Mouse (Mus musculus) limb, embryonic 10.5 days (tissue): ENCODE results near the gene Itpr1. TPM values are rescaled to one million over a fixed set of nuclear protein-coding genes. Genes with fewer than 3 reads are reported as not detected.

Experiments
- DNase-seq: peaks from one replicate; pipeline ENCODE4 v3.0.0-alpha.2; 2017; ENCODE audit warnings: low spot score
- H3K27ac ChIP-seq: fragments of 300-500 bp; sonication (generic); 2 replicates; pipeline ENCODE4 v1.5.1; 2016; ENCODE audit warnings: mild to moderate bottlenecking
- H3K27me3 ChIP-seq: fragments of 300-500 bp; sonication (generic); 2 replicates; pipeline ENCODE4 v1.6.1; 2016; ENCODE audit warnings: low read depth, mild to moderate bottlenecking; ENCODE audit not compliant: poor library complexity, severe bottlenecking
- H3K36me3 ChIP-seq: fragments of 300-500 bp; sonication (generic); 2 replicates; pipeline ENCODE4 v1.6.1; 2016; ENCODE audit warnings: mild to moderate bottlenecking, moderate library complexity
- H3K4me1 ChIP-seq: fragments of 300-500 bp; sonication (generic); 2 replicates; pipeline ENCODE4 v1.6.1; 2016
- H3K4me3 ChIP-seq: fragments of 300-500 bp; sonication (generic); 2 replicates; pipeline ENCODE4 v1.5.1; 2016; ENCODE audit warnings: mild to moderate bottlenecking, moderate library complexity
- H3K9me3 ChIP-seq: fragments of 300-500 bp; sonication (generic); replicated peaks from 2 replicates; pipeline ENCODE4 v1.6.1; 2016; ENCODE audit warnings: mild to moderate bottlenecking
- WGBS: fragments of 180-500 bp; shearing (Covaris S2); methylation state at CpG from one replicate; pipeline ENCODE4 v1.1.7; 2016; 5-methylcytosine and 5-hydroxymethylcytosine counted together
- microRNA-seq: library from miRNA; unstranded; fragments of <30 nt; microRNA quantifications from one replicate; pipeline ENCODE4, GENCODE M21; 2017
- polyA plus RNA-seq: library from polyadenylated mRNA; unstranded; fragments of >200 nt; fragmentation: Nextera tagmentation; extraction: Ambion mirVana; gene quantifications from 2 replicates; pipeline ENCODE4 v1.2.1, GENCODE M21; 2016

Itpr1 gene
- polyA plus RNA-seq, 1 experiment from 2014 or later, result 9.8 TPM

GRCm38 (mm10) chr6:108592636-108593035 lies 379.7 kb downstream of the Itpr1 start:
- 84% methylated on average over 6 of the region's 6 CpGs for WGBS
- H3K4me1 ChIP-seq, result 0 out of 2 replicates have a peak, but pooled peaks cover 3% of the 10 kb centered on the region
- H3K9me3 ChIP-seq, result no peaks in the 10 kb centered on the region
- no peak for DNase-seq
- no peaks in the 10 kb centered on the region for H3K36me3 ChIP-seq
- peaks cover 3% of the 10 kb centered on the region; the same call in 1 of the 2 replicates for H3K27me3 ChIP-seq
- H3K27ac ChIP-seq, result no peak overlapping the region
- no peak overlapping the region for H3K4me3 ChIP-seq

- 0 out of 2 replicates have a peak, but pooled peaks cover 3% of the 10 kb centered on the region for H3K4me1 ChIP-seq
- DNase-seq, result no peak
- H3K36me3 ChIP-seq, result no peaks in the 10 kb centered on the region
- WGBS, result 85% methylated on average over 5 of the region's 5 CpGs
- H3K27ac ChIP-seq, result no peak overlapping the region
- H3K27me3 ChIP-seq, result peaks cover 3% of the 10 kb centered on the region; the same call in 1 of the 2 replicates
- no peak overlapping the region for H3K4me3 ChIP-seq
- H3K9me3 ChIP-seq, result no peaks in the 10 kb centered on the region
These were observed 381.4 kb downstream of the Itpr1 start for GRCm38 (mm10) chr6:108594171-108594841.

- no peaks in the 10 kb centered on the region for H3K27me3 ChIP-seq
- H3K4me1 ChIP-seq, result 0 out of 2 replicates have a peak, but pooled peaks cover 1% of the 10 kb centered on the region
- WGBS, result 89% methylated on average over 4 of the region's 4 CpGs
- no peak for DNase-seq
- H3K36me3 ChIP-seq, result no peaks in the 10 kb centered on the region
- no peak overlapping the region for H3K27ac ChIP-seq
- no peaks in the 10 kb centered on the region for H3K9me3 ChIP-seq
- no peak overlapping the region for H3K4me3 ChIP-seq
These were observed 385.8 kb downstream of the Itpr1 start for GRCm38 (mm10) chr6:108598691-108599090.

DNA sequence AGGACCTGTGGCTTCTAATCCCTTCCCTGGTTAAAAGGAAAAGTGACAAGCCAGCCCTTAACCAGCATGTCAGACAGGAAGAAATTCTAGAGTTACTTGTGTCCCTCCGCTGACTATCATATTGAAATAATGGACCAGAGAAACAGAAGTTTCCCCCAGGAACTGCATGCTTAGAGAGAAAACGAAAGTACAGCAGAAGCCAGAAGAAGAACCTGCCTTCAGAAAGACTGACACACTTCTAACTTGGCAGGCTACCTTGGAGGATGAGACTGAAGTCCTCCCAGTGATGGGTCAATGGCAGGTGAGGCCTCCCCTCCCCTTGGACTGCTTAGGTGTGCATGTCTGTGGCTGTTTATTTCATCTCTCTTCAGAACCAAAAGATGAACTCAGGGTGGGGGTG lies 386.4 kb downstream of the Itpr1 start:
- H3K9me3 ChIP-seq, result no peaks in the 10 kb centered on the region
- 89% methylated on average over 2 of the region's 2 CpGs for WGBS

More for the DNA sequence above, 386.4 kb downstream of the Itpr1 start:
- Histone ChIP-seq H3K36me3 (no peaks in the 10 kb centered on the region), H3K27ac (no peak overlapping the region), H3K4me3 (no peak overlapping the region), H3K4me1 (no peaks in the 10 kb centered on the region), H3K27me3 (no peaks in the 10 kb centered on the region)
- DNase-seq, result no peak

Small RNA genes within 50 kb of the gene (microRNA-seq; reads per million reads assigned to microRNA genes)
- not detected for gene Mir7661

Other genes starting within 250 kb of the Itpr1 start
- 5.6 and 7.1 TPM in 2 replicates for gene Setmar, start 148.1 kb upstream of the Itpr1 start, polyA plus RNA-seq
- 12.9 and 14.2 TPM in 2 replicates for gene Sumf1, start 27.5 kb upstream of the Itpr1 start, polyA plus RNA-seq